Mouse (Mus musculus) embryonic facial prominence, embryonic 10.5 days (tissue): ENCODE measurements around the gene Ltb4r2. TPM values are rescaled to one million over a fixed set of nuclear protein-coding genes. Genes with fewer than 3 reads are reported as not detected.

Source experiments
- DNase-seq: peaks from one replicate; pipeline ENCODE4 v3.0.0-alpha.2; 2017; ENCODE audit warnings: low spot score
- H3K27ac ChIP-seq: fragments of 300-500 bp; sonication (generic); replicated peaks from 2 replicates; pipeline ENCODE4 v1.5.1; 2016; ENCODE audit warnings: mild to moderate bottlenecking
- H3K27me3 ChIP-seq: fragments of 300-500 bp; sonication (generic); replicated peaks from 2 replicates; pipeline ENCODE4 v1.6.1; 2016; ENCODE audit warnings: low read depth, mild to moderate bottlenecking; ENCODE audit not compliant: poor library complexity, severe bottlenecking
- H3K36me3 ChIP-seq: fragments of 300-500 bp; sonication (generic); replicated peaks from 2 replicates; pipeline ENCODE4 v1.6.1; 2016; ENCODE audit warnings: mild to moderate bottlenecking, moderate library complexity
- H3K4me1 ChIP-seq: fragments of 300-500 bp; sonication (generic); 2 replicates; pipeline ENCODE4 v1.6.1; 2016
- H3K4me3 ChIP-seq: fragments of 300-500 bp; sonication (generic); 2 replicates; pipeline ENCODE4 v1.5.1; 2016; ENCODE audit warnings: mild to moderate bottlenecking, moderate library complexity
- H3K9me3 ChIP-seq: fragments of 300-500 bp; sonication (generic); 2 replicates; pipeline ENCODE4 v1.6.1; 2016; ENCODE audit warnings: mild to moderate bottlenecking
- WGBS: fragments of 180-500 bp; shearing (Covaris S2); methylation state at CpG from one replicate; pipeline ENCODE4 v1.1.7; 2016; 5-methylcytosine and 5-hydroxymethylcytosine counted together
- polyA plus RNA-seq: library from polyadenylated mRNA; unstranded; fragments of >200 nt; fragmentation: Nextera tagmentation; extraction: Ambion mirVana; gene quantifications from 2 replicates; pipeline ENCODE4 v1.2.1, GENCODE M21; 2016

Ltb4r2 gene
- 0.13 and 0.39 TPM in 2 replicates for polyA plus RNA-seq

- no peak for DNase-seq
- Histone ChIP-seq H3K4me1 (peaks cover 23% of the 10 kb centered on the region), H3K9me3 (no peaks in the 10 kb centered on the region), H3K4me3 (peak within 1 kb of the TSS; percentile 65), H3K27me3 (peaks cover 60% of the 10 kb centered on the region), H3K27ac (peak within 1 kb of the TSS; percentile 78), H3K36me3 (peaks cover 7% of the 10 kb centered on the region)
- 68% methylated on average over 6 of the region's 6 CpGs for WGBS
These were observed at the start of gene Ltb4r2 for GRCm38 (mm10) chr14:55761163-55761562. Ltb4r2 (plus strand) TSS chr14:55761428.

- 76% methylated on average over 7 of the region's 7 CpGs for WGBS
- H3K36me3 ChIP-seq, result peaks cover 7% of the 10 kb centered on the region
- H3K9me3 ChIP-seq, result no peaks in the 10 kb centered on the region
- peaks cover 24% of the 10 kb centered on the region for H3K4me1 ChIP-seq
- no peak overlapping the region for H3K27ac ChIP-seq
- no peak for DNase-seq
- peaks cover 30% of the 10 kb centered on the region for H3K27me3 ChIP-seq
- H3K4me3 ChIP-seq, result no peak overlapping the region
These were observed 49.4 kb upstream of the Ltb4r2 start for GRCm38 (mm10) chr14:55711786-55712185.

- H3K36me3 ChIP-seq, result peaks cover 20% of the 10 kb centered on the region
- no peak overlapping the region for H3K27ac ChIP-seq
- WGBS, result 12% methylated on average over 25 of the region's 25 CpGs
- peaks cover 30% of the 10 kb centered on the region for H3K27me3 ChIP-seq
- H3K4me1 ChIP-seq, result peaks cover 32% of the 10 kb centered on the region
- H3K4me3 ChIP-seq, result peak overlapping the region; percentile 39
- peak; percentile 30 for DNase-seq
- H3K9me3 ChIP-seq, result no peaks in the 10 kb centered on the region
These were observed 48.1 kb upstream of the Ltb4r2 start for GRCm38 (mm10) chr14:55713007-55713728.

- Histone ChIP-seq H3K27me3 (peaks cover 30% of the 10 kb centered on the region), H3K36me3 (peaks cover 26% of the 10 kb centered on the region), H3K4me3 (peak within 1 kb of the TSS; percentile 39), H3K27ac (no peak within 1 kb of the TSS), H3K4me1 (peaks cover 32% of the 10 kb centered on the region), H3K9me3 (no peaks in the 10 kb centered on the region)
- 21% methylated on average over 4 of the region's 4 CpGs for WGBS
- DNase-seq, result no peak
These were observed 47.5 kb upstream of the Ltb4r2 start, which contains the start of gene Tgm1 for GRCm38 (mm10) chr14:55713729-55714122. Tgm1 (minus strand) TSS chr14:55713926.

- peaks cover 32% of the 10 kb centered on the region for H3K4me1 ChIP-seq
- no peak overlapping the region for H3K27ac ChIP-seq
- WGBS, result 35% methylated on average over 6 of the region's 6 CpGs
- H3K4me3 ChIP-seq, result no peak overlapping the region
- peaks cover 30% of the 10 kb centered on the region for H3K27me3 ChIP-seq
- H3K36me3 ChIP-seq, result peaks cover 37% of the 10 kb centered on the region
- DNase-seq, result no peak
- H3K9me3 ChIP-seq, result no peaks in the 10 kb centered on the region
These were observed 46.3 kb upstream of the Ltb4r2 start for GRCm38 (mm10) chr14:55714893-55715292.

- Histone ChIP-seq H3K27me3 (peaks cover 30% of the 10 kb centered on the region), H3K9me3 (no peaks in the 10 kb centered on the region), H3K4me3 (no peak overlapping the region), H3K27ac (no peak overlapping the region), H3K4me1 (peaks cover 34% of the 10 kb centered on the region), H3K36me3 (peaks cover 41% of the 10 kb centered on the region)
- 92% methylated on average over 6 of the region's 6 CpGs for WGBS
- DNase-seq, result no peak
These were observed 45.0 kb upstream of the Ltb4r2 start for GRCm38 (mm10) chr14:55716271-55716670.

GRCm38 (mm10) chr14:55716884-55717283, 44.3 kb upstream of the Ltb4r2 start:
- H3K36me3 ChIP-seq, result peaks cover 41% of the 10 kb centered on the region
- peaks cover 37% of the 10 kb centered on the region for H3K4me1 ChIP-seq
- H3K27me3 ChIP-seq, result peaks cover 23% of the 10 kb centered on the region
- no peak overlapping the region for H3K27ac ChIP-seq
- no peak for DNase-seq
- 51% methylated on average over 8 of the region's 8 CpGs for WGBS
- H3K4me3 ChIP-seq, result no peak overlapping the region
- no peaks in the 10 kb centered on the region for H3K9me3 ChIP-seq

GRCm38 (mm10) chr14:55719737-55720136, 41.5 kb upstream of the Ltb4r2 start:
- H3K27me3 ChIP-seq, result no peaks in the 10 kb centered on the region
- no peak overlapping the region for H3K27ac ChIP-seq
- DNase-seq, result no peak
- H3K4me1 ChIP-seq, result peaks cover 30% of the 10 kb centered on the region
- H3K36me3 ChIP-seq, result peaks cover 41% of the 10 kb centered on the region
- no peak overlapping the region for H3K4me3 ChIP-seq
- H3K9me3 ChIP-seq, result no peaks in the 10 kb centered on the region
- 91% methylated on average over 6 of the region's 6 CpGs for WGBS

- Histone ChIP-seq H3K27me3 (no peaks in the 10 kb centered on the region), H3K36me3 (peaks cover 41% of the 10 kb centered on the region), H3K27ac (no peak overlapping the region), H3K4me1 (peaks cover 26% of the 10 kb centered on the region), H3K9me3 (no peaks in the 10 kb centered on the region), H3K4me3 (peak overlapping the region; percentile 83; the same call in 1 of the 2 replicates)
- no peak for DNase-seq
- 91% methylated on average over 12 of the region's 12 CpGs for WGBS
These were observed 40.6 kb upstream of the Ltb4r2 start for GRCm38 (mm10) chr14:55720666-55721065.

- Histone ChIP-seq H3K4me3 (peak overlapping the region; percentile 83), H3K9me3 (no peaks in the 10 kb centered on the region), H3K27ac (peak overlapping the region; percentile 91; the same call in 1 of the 2 replicates), H3K36me3 (peaks cover 40% of the 10 kb centered on the region), H3K4me1 (peaks cover 26% of the 10 kb centered on the region), H3K27me3 (no peaks in the 10 kb centered on the region)
- no peak for DNase-seq
- WGBS, result 76% methylated on average over 6 of the region's 6 CpGs
These were observed 40.2 kb upstream of the Ltb4r2 start for GRCm38 (mm10) chr14:55721076-55721475.

- DNase-seq, result peak; percentile 96
- H3K4me3 ChIP-seq, result peak within 1 kb of the TSS; percentile 83
- peak within 1 kb of the TSS; percentile 91 for H3K27ac ChIP-seq
- peaks cover 24% of the 10 kb centered on the region for H3K4me1 ChIP-seq
- no peaks in the 10 kb centered on the region for H3K27me3 ChIP-seq
- H3K36me3 ChIP-seq, result peaks cover 32% of the 10 kb centered on the region
- under 1% methylated on average over 50 of the region's 50 CpGs for WGBS
- H3K9me3 ChIP-seq, result no peaks in the 10 kb centered on the region
These were observed 39.4 kb upstream of the Ltb4r2 start, which contains the start of gene Rabggta for GRCm38 (mm10) chr14:55721700-55722437. Rabggta (minus strand) TSS chr14:55722263.

GRCm38 (mm10) chr14:55722438-55722945, 38.7 kb upstream of the Ltb4r2 start:
- Histone ChIP-seq H3K36me3 (peaks cover 26% of the 10 kb centered on the region), H3K9me3 (no peaks in the 10 kb centered on the region), H3K27ac (peak overlapping the region; percentile 91), H3K27me3 (no peaks in the 10 kb centered on the region), H3K4me3 (peak overlapping the region; percentile 83), H3K4me1 (peaks cover 18% of the 10 kb centered on the region)
- 45% methylated on average over 8 of the region's 8 CpGs for WGBS
- DNase-seq, result no peak
